Mouse (Mus musculus) hindbrain, embryonic 13.5 days (tissue): ENCODE measurements around the gene Rbpms2. TPM values are rescaled to one million over a fixed set of nuclear protein-coding genes. Genes with fewer than 3 reads are reported as not detected.

Experiments
- ATAC-seq: fragments of 200-750 bp; cut with Nextera tagmentation; 2 replicates; pipeline ENCODE4 v1.8.0; 2017; ENCODE audit warnings: moderate TSS enrichment; ENCODE audit not compliant: low FRiP score
- H3K27ac ChIP-seq: fragments of 300-500 bp; sonication (generic); 2 replicates; pipeline ENCODE4 v1.5.1; 2015; ENCODE audit warnings: inconsistent platforms, mild to moderate bottlenecking, moderate library complexity
- H3K27me3 ChIP-seq: fragments of 300-500 bp; sonication (generic); 2 replicates; pipeline ENCODE4 v1.6.1; 2015; ENCODE audit warnings: mild to moderate bottlenecking, inconsistent platforms
- H3K36me3 ChIP-seq: fragments of 300-500 bp; sonication (generic); 2 replicates; pipeline ENCODE4 v1.6.1; 2015; ENCODE audit warnings: mild to moderate bottlenecking, inconsistent platforms
- H3K4me1 ChIP-seq: fragments of 300-500 bp; sonication (generic); replicated peaks from 2 replicates; pipeline ENCODE4 v1.6.1; 2015; ENCODE audit warnings: inconsistent platforms
- H3K4me2 ChIP-seq: fragments of 300-500 bp; sonication (generic); 2 replicates; pipeline ENCODE4 v1.6.1; 2015; ENCODE audit warnings: inconsistent platforms, mild to moderate bottlenecking, moderate library complexity
- H3K4me3 ChIP-seq: fragments of 300-500 bp; sonication (generic); 2 replicates; pipeline ENCODE4 v1.5.1; 2015; ENCODE audit warnings: mild to moderate bottlenecking, inconsistent platforms
- H3K9ac ChIP-seq: fragments of 300-500 bp; sonication (generic); 2 replicates; pipeline ENCODE4 v1.6.1; 2015; ENCODE audit warnings: mild to moderate bottlenecking, inconsistent platforms
- H3K9me3 ChIP-seq: fragments of 300-500 bp; sonication (generic); 2 replicates; pipeline ENCODE4 v1.6.1; 2016; ENCODE audit warnings: inconsistent platforms
- WGBS: fragments of 180-500 bp; shearing (Covaris S2); methylation state at CpG from one replicate; pipeline ENCODE4 v1.1.7; 2015; 5-methylcytosine and 5-hydroxymethylcytosine counted together
- polyA plus RNA-seq: library from polyadenylated mRNA; unstranded; fragments of >200 nt; fragmentation: Nextera tagmentation; extraction: Ambion mirVana; gene quantifications from 2 replicates; pipeline ENCODE4 v1.2.1, GENCODE M21; 2015

The Rbpms2 gene
- polyA plus RNA-seq, 1 experiment from 2014 or later, result 5.4 TPM

DNA sequence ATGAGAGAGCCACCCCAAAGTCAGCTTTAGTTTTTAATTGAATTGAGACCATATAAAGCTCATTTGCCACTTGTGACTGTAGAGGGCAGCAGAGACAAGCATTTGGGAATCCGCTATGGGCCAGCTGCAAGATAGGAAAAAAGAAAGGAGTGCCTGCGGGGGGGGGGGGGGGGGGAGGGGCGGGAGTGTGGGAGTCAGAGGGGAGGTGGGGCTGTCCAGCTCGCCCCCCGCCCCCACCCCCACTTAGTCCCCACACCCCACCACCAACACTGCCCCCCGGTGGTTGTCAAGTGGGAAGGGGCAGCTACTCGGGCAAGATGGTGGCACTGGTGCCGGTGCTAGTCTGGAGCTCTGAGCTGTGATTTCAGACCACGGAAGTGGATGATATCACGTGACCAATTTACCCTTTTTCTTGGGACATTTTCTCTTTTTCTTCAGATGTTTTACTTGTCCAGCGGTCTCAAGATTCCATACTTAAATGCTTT lies 30.6 kb upstream of the Rbpms2 start:
- Histone ChIP-seq H3K4me2 (0 out of 2 replicates have a peak overlapping the region, but pooled peaks have one; percentile 15), H3K36me3 (0 out of 2 replicates have a peak, but pooled peaks cover 1% of the 10 kb centered on the region), H3K27ac (no peak overlapping the region), H3K9ac (no peak overlapping the region), H3K27me3 (no peaks in the 10 kb centered on the region), H3K9me3 (no peaks in the 10 kb centered on the region), H3K4me3 (no peak overlapping the region), H3K4me1 (no peaks in the 10 kb centered on the region)
- 58% methylated on average over 7 of the region's 11 CpGs for WGBS
- ATAC-seq, result no peak

- H3K4me2 ChIP-seq, result no peak overlapping the region
- H3K4me1 ChIP-seq, result peaks cover 4% of the 10 kb centered on the region; the same call in 1 of the 2 replicates
- WGBS, result 75% methylated on average over 2 of the region's 2 CpGs
- H3K27ac ChIP-seq, result no peak overlapping the region
- H3K36me3 ChIP-seq, result no peaks in the 10 kb centered on the region
- no peaks in the 10 kb centered on the region for H3K9me3 ChIP-seq
- H3K4me3 ChIP-seq, result no peak overlapping the region
- no peak overlapping the region for H3K9ac ChIP-seq
- H3K27me3 ChIP-seq, result no peaks in the 10 kb centered on the region
- no peak for ATAC-seq
Measured at GRCm38 (mm10) chr9:65600951-65601350, 28.5 kb upstream of the Rbpms2 start.

DNA sequence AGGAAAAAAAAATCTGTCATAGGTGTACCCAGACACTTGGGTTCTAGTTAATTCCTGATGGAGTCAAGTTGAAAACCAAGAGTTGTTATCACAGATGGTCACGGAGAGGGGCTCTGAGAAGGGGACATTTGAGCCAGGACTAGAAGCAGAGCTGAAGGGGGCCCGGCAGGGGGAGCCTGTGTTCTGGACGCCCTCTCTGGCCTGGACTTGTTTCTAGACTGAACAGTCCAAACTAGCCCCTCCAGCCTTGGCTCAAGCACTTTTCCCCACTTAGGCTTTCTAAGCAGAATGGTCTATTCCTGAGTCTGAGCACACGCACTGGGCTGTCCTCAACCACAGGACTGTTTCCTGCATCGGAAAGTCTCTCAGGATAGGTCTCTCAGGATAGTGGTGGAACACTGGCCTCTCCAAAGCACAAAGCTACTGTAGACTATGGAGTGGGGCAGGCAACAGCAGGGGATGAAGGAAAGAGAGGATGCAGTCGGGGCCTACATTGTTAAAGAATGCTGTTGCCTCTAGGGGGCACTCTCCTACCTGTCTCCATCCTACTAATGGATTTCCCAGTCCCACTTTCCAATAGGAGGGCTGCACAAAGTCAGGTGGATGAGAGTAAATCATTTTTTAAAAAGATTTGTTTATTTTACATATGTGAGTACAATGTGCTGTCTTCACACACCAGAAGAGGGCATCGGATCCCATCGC lies 25.9 kb upstream of the Rbpms2 start:
- Histone ChIP-seq H3K4me1 (peaks cover 4% of the 10 kb centered on the region; the same call in 1 of the 2 replicates), H3K27me3 (peaks cover 8% of the 10 kb centered on the region), H3K4me3 (no peak overlapping the region), H3K9ac (no peak overlapping the region), H3K4me2 (no peak overlapping the region), H3K9me3 (no peaks in the 10 kb centered on the region), H3K36me3 (no peaks in the 10 kb centered on the region), H3K27ac (no peak overlapping the region)
- no peak for ATAC-seq
- 54% methylated on average over 8 of the region's 8 CpGs for WGBS

GRCm38 (mm10) chr9:65605471-65606136 lies 23.8 kb upstream of the Rbpms2 start:
- Histone ChIP-seq H3K4me3 (peak overlapping the region; percentile 22), H3K9ac (no peak overlapping the region)
- WGBS, result 5% methylated on average over 9 of the region's 9 CpGs

GRCm38 (mm10) chr9:65606321-65607109 lies 22.9 kb upstream of the Rbpms2 start:
- Histone ChIP-seq H3K27me3 (peaks cover 8% of the 10 kb centered on the region), H3K4me3 (no peak overlapping the region), H3K9ac (0 out of 2 replicates have a peak overlapping the region, but pooled peaks have one; percentile 2), H3K9me3 (no peaks in the 10 kb centered on the region), H3K4me1 (peaks cover 4% of the 10 kb centered on the region; the same call in 1 of the 2 replicates), H3K36me3 (no peaks in the 10 kb centered on the region), H3K4me2 (no peak overlapping the region), H3K27ac (no peak overlapping the region)
- no peak for ATAC-seq
- WGBS, result 39% methylated on average over 8 of the region's 9 CpGs

More at GRCm38 (mm10) chr9:65605471-65606136, 23.8 kb upstream of the Rbpms2 start:
- Histone ChIP-seq H3K9me3 (no peaks in the 10 kb centered on the region), H3K27ac (no peak overlapping the region), H3K4me2 (peak overlapping the region; percentile 51), H3K27me3 (peaks cover 8% of the 10 kb centered on the region), H3K36me3 (no peaks in the 10 kb centered on the region), H3K4me1 (peaks cover 4% of the 10 kb centered on the region; the same call in 1 of the 2 replicates)
- peak; percentile 79 for ATAC-seq

GRCm38 (mm10) chr9:65607120-65607519 lies 22.3 kb upstream of the Rbpms2 start:
- H3K27me3 ChIP-seq, result peaks cover 8% of the 10 kb centered on the region
- WGBS, result 48% methylated on average over 2 of the region's 2 CpGs
- H3K9me3 ChIP-seq, result no peaks in the 10 kb centered on the region
- ATAC-seq, result no peak
- H3K9ac ChIP-seq, result no peak overlapping the region
- H3K27ac ChIP-seq, result no peak overlapping the region
- H3K4me1 ChIP-seq, result peaks cover 4% of the 10 kb centered on the region; the same call in 1 of the 2 replicates
- no peaks in the 10 kb centered on the region for H3K36me3 ChIP-seq
- no peak overlapping the region for H3K4me3 ChIP-seq
- no peak overlapping the region for H3K4me2 ChIP-seq

DNA sequence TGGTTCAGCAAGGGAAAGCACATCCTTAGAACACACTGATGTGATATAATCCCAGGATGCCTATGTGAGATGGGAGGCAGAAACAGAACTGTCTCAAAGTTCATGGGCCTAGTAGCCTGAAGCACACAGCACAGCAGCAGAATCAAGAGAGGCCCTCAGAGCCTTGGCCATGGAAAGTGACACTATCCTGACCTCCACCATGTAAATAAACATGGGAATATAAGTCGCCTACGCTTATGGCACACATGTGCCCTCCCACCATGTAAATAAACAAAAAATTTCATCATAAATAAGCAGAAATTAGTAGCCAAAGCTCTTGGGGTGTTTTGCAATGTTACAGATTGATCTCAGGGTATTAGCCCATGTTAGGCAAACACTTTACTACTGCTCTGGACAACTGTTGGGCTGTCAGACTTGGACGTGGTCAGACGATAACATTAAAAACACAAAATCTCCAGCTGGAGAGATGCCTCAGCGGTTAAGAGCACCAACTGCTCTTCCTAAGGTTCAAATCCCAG lies 17.4 kb upstream of the Rbpms2 start:
- ATAC-seq, result no peak
- H3K9ac ChIP-seq, result no peak overlapping the region
- H3K4me3 ChIP-seq, result no peak overlapping the region
- H3K27ac ChIP-seq, result no peak overlapping the region
- WGBS, result 86% methylated on average over 5 of the region's 5 CpGs
- no peaks in the 10 kb centered on the region for H3K4me1 ChIP-seq
- no peak overlapping the region for H3K4me2 ChIP-seq
- H3K9me3 ChIP-seq, result no peaks in the 10 kb centered on the region
- H3K27me3 ChIP-seq, result no peaks in the 10 kb centered on the region
- no peaks in the 10 kb centered on the region for H3K36me3 ChIP-seq

GRCm38 (mm10) chr9:65613098-65613497 lies 16.4 kb upstream of the Rbpms2 start:
- Histone ChIP-seq H3K27ac (no peak overlapping the region), H3K4me3 (no peak overlapping the region), H3K36me3 (no peaks in the 10 kb centered on the region), H3K27me3 (no peaks in the 10 kb centered on the region), H3K9me3 (no peaks in the 10 kb centered on the region), H3K9ac (no peak overlapping the region), H3K4me2 (no peak overlapping the region), H3K4me1 (no peaks in the 10 kb centered on the region)
- ATAC-seq, result no peak
- WGBS, result 82% methylated on average over 2 of the region's 2 CpGs

DNA sequence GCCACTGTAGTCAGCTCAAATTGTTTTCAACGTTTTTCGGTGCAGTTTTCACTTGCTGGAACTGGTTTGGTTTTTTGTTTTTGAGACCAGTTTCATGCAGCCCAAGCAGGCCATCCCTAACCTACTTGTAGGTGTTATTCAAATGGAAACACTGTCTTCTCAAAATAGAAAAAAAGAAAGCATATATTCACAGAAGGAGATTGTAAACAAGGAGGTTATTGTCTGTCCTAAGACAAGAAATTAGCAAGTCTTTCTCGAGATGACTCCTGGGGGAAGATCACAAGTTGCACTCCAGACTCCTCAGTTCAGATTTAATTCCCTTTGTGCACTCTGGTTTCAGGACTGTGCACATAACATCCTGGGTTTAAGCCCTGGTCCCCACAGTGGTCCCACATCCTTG lies 10.1 kb upstream of the Rbpms2 start:
- no peaks in the 10 kb centered on the region for H3K4me1 ChIP-seq
- H3K9me3 ChIP-seq, result no peaks in the 10 kb centered on the region
- no peak overlapping the region for H3K27ac ChIP-seq
- H3K4me3 ChIP-seq, result no peak overlapping the region
- H3K36me3 ChIP-seq, result no peaks in the 10 kb centered on the region
- no peak overlapping the region for H3K4me2 ChIP-seq
- H3K9ac ChIP-seq, result no peak overlapping the region
- H3K27me3 ChIP-seq, result no peaks in the 10 kb centered on the region
- no peak for ATAC-seq
- WGBS, result 66% methylated on average over 3 of the region's 3 CpGs

GRCm38 (mm10) chr9:65621196-65621595 lies 8.3 kb upstream of the Rbpms2 start:
- Histone ChIP-seq H3K27ac (no peak overlapping the region), H3K4me3 (no peak overlapping the region), H3K9ac (no peak overlapping the region), H3K36me3 (no peaks in the 10 kb centered on the region), H3K27me3 (peaks cover under 1% of the 10 kb centered on the region; the same call in 1 of the 2 replicates), H3K9me3 (no peaks in the 10 kb centered on the region), H3K4me2 (no peak overlapping the region), H3K4me1 (no peaks in the 10 kb centered on the region)
- no peak for ATAC-seq
- 88% methylated on average over 4 of the region's 4 CpGs for WGBS

- Histone ChIP-seq H3K4me3 (no peak overlapping the region), H3K9ac (no peak overlapping the region), H3K9me3 (no peaks in the 10 kb centered on the region), H3K36me3 (no peaks in the 10 kb centered on the region), H3K4me1 (no peaks in the 10 kb centered on the region), H3K27me3 (peaks cover 5% of the 10 kb centered on the region; the same call in 1 of the 2 replicates), H3K4me2 (no peak overlapping the region), H3K27ac (no peak overlapping the region)
- no peak for ATAC-seq
- 81% methylated on average over 2 of the region's 2 CpGs for WGBS
Measured at GRCm38 (mm10) chr9:65621666-65622065, 7.8 kb upstream of the Rbpms2 start.

GRCm38 (mm10) chr9:65622826-65623225 lies 6.6 kb upstream of the Rbpms2 start:
- ATAC-seq, result no peak
- Histone ChIP-seq H3K4me2 (no peak overlapping the region), H3K36me3 (no peaks in the 10 kb centered on the region), H3K27me3 (peaks cover 14% of the 10 kb centered on the region), H3K27ac (no peak overlapping the region), H3K9me3 (no peaks in the 10 kb centered on the region), H3K4me3 (no peak overlapping the region), H3K4me1 (no peaks in the 10 kb centered on the region), H3K9ac (no peak overlapping the region)
- WGBS, result 95% methylated on average over 5 of the region's 5 CpGs
